In the genomic region with DNA sequence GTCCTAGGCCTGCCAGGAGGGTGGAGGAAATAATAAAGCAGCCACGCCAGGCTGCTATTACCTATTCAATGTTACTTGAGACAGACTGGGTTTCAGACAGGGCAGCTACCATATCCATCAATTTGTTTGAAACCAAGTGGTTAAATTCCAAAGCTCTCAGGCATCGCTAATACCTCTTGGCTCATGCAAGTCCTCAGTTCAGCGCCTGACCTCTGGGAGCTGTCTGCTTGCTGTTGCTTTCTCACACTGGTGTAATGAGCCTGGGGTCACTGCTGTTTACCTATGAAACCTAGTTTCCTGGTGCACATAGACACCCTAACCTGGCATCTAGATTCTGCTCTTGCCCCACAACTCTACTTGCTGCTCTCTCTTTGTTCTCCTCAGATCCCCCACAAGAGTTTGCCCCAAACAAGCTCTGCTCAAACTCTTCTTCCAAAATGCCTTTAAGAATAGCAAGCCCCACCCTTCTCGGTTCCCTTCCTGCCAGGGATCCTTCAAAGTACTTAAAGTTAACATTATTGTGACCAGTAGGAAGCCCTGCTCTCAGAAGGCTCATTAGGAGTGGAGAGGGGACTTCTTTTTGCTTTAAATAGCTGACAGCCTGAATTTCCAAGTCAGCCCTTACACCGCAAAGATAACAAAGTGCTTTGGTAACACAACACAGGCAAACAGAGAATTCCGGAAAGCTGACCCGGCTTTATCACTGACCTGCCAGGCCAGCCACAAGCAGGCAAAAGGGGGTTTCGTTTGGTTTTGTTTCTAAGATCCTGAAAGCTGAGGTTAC, we compare ENCODE assay signal across 9 mouse cellular contexts.
DNase-seq lines count a peak whose midpoint lies in the region; ATAC-seq lines count a peak whose summit lies in the region.
"Had no signal": no experiment of that assay in that cellular context is flagged by ENCODE, and none has a peak within 500 bp of the region (broad histone marks: within the 10 kb centered on the region; RNA-seq: fewer than 3 reads in every experiment).

No protein-coding gene starts in this region.

- no peaks in the 10 kb centered on the region for H3K27me3 ChIP-seq in heart, embryonic 10.5 days (ENCODE audit: insufficient read depth, poor library complexity, severe bottlenecking)
- H3K27me3 ChIP-seq in limb, embryonic 11.5 days (ENCODE audit: control insufficient read depth, insufficient read depth, low read length) = no peaks in the 10 kb centered on the region

- no peaks in the 10 kb centered on the region for H3K9me3 ChIP-seq in heart, embryonic 10.5 days
- H3K9me3 ChIP-seq in limb, embryonic 11.5 days (ENCODE audit: control insufficient read depth, low read length) = no peaks in the 10 kb centered on the region

- H3K36me3 ChIP-seq in heart, embryonic 10.5 days = peaks cover 24% of the 10 kb centered on the region
- H3K36me3 ChIP-seq in limb, embryonic 11.5 days (ENCODE audit: control insufficient read depth, insufficient read depth, low read length) = no peaks in the 10 kb centered on the region; the same call in 1 of the 2 replicates

- peaks cover 67% of the 10 kb centered on the region for H3K4me1 ChIP-seq in heart, embryonic 10.5 days
- H3K4me1 ChIP-seq in limb, embryonic 11.5 days (ENCODE audit: control insufficient read depth, insufficient read depth, low read length) = peaks cover 18% of the 10 kb centered on the region

- DNase-seq in retina, postnatal 1 day = peak; percentile 41
- DNase-seq in retina, embryonic 14.5 days (ENCODE audit: low spot score) = no peak
- peak; percentile 85 for DNase-seq in heart, embryonic 10.5 days (ENCODE audit: low spot score)
- DNase-seq in limb, embryonic 11.5 days (ENCODE audit: low spot score) = no peak
- DNase-seq in testis, postnatal 10 days (ENCODE audit: low spot score) = no peak
- no peak for DNase-seq in layer of hippocampus, adult 11-12 months (ENCODE audit: low spot score)
- DNase-seq: cerebellum, adult 9-11 months; right cerebral cortex, postnatal 14 days had no signal

- no peak overlapping the region for H3K4me2 ChIP-seq in limb, embryonic 11.5 days (ENCODE audit: low read depth, severe bottlenecking)

- peak overlapping the region; percentile 33 for H3K4me3 ChIP-seq in heart, embryonic 10.5 days
- no peak overlapping the region for H3K4me3 ChIP-seq in limb, embryonic 11.5 days (ENCODE audit: low read depth, low read length)

- no peak overlapping the region for H3K9ac ChIP-seq in limb, embryonic 11.5 days (ENCODE audit: low read length)

- 8% methylated on average over 8 of the region's 8 CpGs for WGBS in heart, embryonic 10.5 days
- 7% methylated on average over 8 of the region's 8 CpGs for WGBS in limb, embryonic 11.5 days

- ATAC-seq in limb, embryonic 11.5 days (ENCODE audit: insufficient number of reproducible peaks, low FRiP score, low TSS enrichment, low read depth) = no peak; the same call in 1 of the 2 replicates
- ATAC-seq in erythroid progenitor cell, adult 5-6 weeks (replicated peaks; ENCODE audit: low FRiP score, poor library complexity, severe bottlenecking) = no peak

- H3K27ac ChIP-seq in heart, embryonic 10.5 days = peak overlapping the region; percentile 87
- peak overlapping the region; percentile 48; the same call in 1 of the 2 replicates for H3K27ac ChIP-seq in limb, embryonic 11.5 days (replicated peaks; ENCODE audit: low read depth, low read length)

Comparison
In these comparisons a context has a peak if more than half of its experiments do, and no peak if none do; other contexts are left out.
1. DNase-seq: peak in retina, postnatal 1 day (single experiment) and heart, embryonic 10.5 days (single experiment); none in retina, embryonic 14.5 days (single experiment), limb, embryonic 11.5 days (single experiment), testis, postnatal 10 days (single experiment) and layer of hippocampus, adult 11-12 months (single experiment).